Mouse (Mus musculus): Measurements from ENCODE around the gene Snrpb2.

The Snrpb2 gene

DNA sequence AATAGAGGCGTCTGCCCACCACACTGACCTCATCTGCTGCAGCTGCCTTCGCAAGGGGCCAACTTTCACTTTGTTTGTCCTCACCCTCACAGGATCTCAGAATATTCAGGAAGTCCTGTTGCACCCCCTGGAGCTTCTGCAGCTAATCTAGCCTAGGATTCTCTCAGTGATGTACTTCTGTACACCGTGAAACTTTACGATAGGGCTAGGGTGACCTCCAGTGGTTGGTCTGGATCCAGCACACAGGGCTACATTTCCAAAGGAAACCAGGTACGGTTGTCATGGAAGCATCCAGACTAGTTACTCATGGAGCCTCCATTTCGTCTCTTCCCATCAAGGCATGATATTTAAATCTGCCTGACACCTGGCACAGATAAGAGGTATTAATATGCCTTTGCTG is 30.9 kb downstream of the Snrpb2 start:
- DNase-seq (ENCODE audit: low spot score in 2 of 2): no peak

DNA sequence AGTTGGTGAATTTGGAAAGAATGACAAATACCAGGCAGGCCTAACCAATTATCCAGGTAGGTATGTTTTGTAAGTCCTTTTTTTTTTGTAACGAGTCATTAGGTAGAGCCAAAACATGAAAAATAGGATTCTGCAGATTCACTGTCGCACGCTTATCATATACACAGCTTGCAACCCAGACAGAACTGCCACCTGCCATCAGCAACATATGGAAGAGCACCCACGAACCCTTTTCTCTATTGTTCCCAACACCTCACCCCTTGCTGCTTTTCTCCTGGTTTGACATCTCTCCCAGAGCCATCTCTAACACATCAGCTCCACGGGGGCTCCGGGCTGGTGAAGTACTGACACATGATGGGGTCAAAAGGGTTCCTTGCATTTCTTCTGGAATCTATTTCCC is 31.9 kb downstream of the Snrpb2 start:
- no peak for DNase-seq (ENCODE audit: low spot score in 2 of 2)

DNA sequence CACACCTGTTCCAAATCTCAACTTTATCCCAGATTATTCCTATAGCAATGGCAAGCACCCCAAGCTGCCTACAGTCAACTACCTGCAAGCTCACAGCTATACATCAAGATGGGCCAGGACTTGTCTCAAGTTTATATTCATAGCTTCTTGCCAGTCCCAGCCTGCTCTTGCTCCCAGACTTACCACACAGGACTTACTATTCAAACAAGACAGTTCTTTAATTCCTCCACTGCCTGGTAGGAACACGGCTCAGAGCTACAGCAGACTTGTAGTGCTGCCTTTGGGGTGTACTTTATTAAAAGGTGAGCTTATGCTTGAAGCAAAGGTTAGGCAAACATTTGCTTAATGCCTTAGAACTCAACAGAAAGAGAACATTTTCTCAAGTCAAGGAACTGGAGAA is 34.3 kb downstream of the Snrpb2 start:
- DNase-seq (ENCODE audit: low spot score in 2 of 2): no peak

DNA sequence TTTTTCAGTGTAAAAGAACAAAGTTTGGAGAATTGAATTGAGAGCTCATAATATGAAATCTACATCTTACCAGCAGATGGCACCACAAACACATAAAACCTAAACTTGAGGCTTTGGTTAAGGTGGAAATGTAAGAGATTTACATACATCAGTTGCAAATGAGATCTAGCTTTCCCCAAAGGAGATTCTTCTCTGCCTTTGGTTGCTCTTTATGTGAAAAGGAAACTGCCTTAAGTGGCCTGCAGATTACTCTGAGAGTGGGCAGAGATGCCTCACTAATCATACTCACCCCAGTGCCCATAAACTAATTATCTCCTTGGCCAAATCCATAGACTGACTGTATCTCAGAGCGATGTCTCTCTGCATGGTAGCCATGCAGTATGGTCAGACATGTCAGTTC is 51.0 kb downstream of the Snrpb2 start:
- no peak for DNase-seq (ENCODE audit: low spot score in 2 of 2)

DNA sequence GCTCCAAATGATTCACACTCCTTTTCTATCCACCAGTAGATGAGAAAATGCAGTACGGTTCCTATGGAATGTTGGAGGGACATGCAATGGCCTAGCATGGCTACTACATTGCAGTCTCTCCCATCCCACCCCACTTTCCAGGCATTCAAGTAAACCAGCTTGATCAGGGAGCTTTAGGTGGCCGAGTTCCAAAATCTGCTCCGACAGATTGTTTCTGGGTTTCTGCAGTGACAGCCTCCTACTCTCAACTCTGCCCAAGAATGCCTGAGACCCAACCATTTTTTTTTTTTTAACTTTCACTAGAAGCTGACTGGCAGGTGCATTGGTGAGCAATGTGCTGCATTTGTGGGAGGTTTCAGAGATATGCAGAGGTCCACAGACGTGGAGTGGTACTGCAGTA is 51.9 kb downstream of the Snrpb2 start:
- DNase-seq (ENCODE audit: low spot score in 2 of 2): no peak

GRCm38 (mm10) chr2:143117453-143117852 is 54.6 kb downstream of the Snrpb2 start:
- DNase-seq (ENCODE audit: low spot score in 2 of 2): no peak

- DNase-seq (ENCODE audit: low spot score in 2 of 2): no peak
Observed at GRCm38 (mm10) chr2:143118221-143118620, 55.4 kb downstream of the Snrpb2 start.

All from natural killer cell, adult 2 months (primary cell).